Mouse (Mus musculus) embryo, embryonic 11.5 days (tissue): ENCODE data around the gene Mapre3.

Experiments
- DNase-seq: peaks from one replicate; pipeline ENCODE4 v3.0.0-alpha.2; 2012; ENCODE audit warnings: low read depth, low spot score

Gene Mapre3

DNA sequence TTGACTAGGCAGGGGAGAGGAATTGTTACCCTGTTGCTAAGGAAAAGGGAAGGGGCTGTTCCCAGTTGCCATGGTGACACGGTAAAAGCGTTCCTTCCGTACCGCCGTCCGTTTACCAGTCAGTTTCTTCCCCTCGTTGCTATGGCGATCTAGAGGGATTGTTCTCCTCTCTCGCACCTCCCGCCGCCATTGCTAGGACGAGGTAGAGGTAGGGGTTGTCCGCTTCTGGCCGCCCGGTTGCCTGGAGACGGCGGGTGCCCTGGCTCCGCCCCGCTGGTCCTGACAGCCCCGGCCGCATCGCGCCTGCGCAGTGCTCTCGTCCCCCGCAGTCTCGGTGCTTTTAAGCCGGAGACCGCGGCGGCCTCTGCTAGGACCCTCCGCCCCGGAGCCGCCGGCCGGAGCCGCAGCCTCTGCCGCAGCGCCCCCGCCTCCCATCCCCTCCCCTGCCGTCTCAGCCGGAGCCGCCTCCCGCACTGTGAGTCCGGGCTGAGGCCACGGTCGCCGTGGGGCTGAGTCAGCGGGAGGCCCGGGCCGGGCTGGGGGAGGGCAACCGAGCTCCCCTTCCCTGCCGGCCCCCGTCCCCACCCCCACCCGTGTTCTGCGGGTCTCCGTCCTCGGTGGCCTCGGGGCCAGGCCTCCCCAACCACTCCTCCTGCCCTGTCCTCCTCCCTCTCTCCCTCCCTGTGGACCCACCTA is at the start of gene Mapre3:
Gene Mapre3 (plus strand): TSS at position 218 of the 696 bp plus-strand sequence.
- DNase-seq: peak; percentile 89

DNA sequence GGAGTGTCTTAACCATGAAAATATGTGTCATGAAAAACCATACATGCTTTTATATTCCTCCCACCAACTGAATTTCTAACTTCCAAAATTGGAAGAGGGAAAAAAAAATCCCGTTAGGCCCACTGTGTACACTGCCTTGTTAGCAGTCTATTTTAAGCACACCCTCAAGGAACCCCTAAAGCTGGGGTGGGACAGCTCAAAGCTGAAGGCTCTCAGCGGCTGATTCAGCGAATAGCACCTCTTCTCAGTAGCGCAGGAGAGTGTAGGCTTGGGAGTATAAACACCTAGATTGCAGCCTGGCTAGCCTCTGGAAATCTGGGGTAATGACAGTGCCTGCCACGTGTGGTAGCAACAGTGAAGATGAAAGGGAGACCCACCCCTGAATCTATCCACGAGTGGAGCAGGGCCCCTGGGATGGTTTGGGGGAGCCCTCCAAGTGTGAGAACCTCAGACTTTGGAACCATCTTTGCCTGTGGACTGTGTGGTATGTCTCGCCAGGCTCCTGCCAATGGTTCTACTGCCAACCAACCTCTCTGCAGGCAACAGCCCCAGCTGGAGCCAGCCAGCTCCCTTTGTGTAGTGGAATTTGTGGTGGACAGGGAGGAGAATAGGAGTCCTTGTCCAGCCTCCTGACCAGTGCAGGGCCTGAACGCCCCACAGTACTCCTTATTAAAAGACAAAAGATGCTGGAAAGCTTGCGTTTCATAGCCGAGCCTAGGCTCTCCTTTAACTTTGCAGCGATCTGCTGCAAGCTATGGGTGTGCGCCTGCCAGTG is 48.7 kb upstream of the Mapre3 start:
- DNase-seq: no peak

DNA sequence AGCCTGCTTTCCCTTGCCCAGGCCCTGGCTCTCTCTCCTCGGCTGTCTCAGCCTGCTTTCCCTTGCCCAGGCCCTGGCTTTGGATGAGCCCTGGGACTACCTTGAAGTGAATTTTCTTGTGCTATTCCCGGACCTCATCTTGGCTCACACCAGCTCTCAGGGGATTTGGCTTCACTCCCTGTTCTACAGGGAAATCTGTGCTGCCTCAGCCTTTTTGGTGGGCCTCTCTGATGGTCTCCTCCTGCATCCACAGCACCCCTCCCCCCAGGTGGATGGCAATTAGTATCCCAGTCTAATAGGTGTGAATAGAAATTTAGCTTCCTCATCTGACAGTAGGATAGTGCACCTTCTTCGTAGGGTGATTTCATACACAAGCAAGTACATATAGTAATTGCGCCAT is 46.4 kb upstream of the Mapre3 start:
- DNase-seq: no peak

DNA sequence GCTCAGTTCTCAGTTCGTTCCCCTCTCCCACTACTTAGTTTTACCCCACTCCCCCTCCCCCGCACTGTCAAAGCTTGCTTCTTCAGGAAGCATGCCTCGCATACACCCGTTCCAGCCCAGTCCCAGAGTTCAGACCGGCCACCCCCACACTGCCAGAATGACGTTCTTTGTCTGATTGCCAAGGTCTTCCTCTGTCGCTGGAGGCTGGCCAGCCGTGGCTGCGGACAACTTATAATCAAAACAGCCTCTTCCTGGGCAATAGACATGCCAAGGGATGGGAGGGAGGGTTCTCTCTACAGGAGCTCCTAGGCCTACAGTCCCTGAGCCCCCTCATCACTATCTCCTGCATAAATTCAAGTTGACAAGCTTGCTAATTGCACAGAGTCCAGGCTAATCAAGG is 45.8 kb upstream of the Mapre3 start:
- DNase-seq: peak; percentile 17

DNA sequence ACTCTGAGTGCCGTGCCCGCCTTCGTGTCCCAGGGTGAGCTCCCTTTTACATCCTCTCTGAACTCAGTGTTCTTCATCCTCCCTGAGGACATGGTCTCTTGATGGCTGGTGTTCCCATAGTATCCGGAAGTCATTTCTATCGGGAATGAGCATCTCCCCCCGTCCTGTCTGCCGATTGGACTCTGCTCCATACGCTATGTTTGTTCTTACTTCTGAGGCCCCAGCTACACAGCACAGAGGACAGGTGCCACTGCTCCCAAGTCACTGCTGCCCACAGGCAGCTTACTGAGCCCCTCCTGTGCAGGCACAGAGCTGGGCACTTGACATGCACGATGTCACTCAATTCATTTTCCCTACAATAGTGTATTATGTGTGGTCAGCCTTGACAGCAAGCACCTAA is 45.4 kb upstream of the Mapre3 start:
- DNase-seq: no peak

DNA sequence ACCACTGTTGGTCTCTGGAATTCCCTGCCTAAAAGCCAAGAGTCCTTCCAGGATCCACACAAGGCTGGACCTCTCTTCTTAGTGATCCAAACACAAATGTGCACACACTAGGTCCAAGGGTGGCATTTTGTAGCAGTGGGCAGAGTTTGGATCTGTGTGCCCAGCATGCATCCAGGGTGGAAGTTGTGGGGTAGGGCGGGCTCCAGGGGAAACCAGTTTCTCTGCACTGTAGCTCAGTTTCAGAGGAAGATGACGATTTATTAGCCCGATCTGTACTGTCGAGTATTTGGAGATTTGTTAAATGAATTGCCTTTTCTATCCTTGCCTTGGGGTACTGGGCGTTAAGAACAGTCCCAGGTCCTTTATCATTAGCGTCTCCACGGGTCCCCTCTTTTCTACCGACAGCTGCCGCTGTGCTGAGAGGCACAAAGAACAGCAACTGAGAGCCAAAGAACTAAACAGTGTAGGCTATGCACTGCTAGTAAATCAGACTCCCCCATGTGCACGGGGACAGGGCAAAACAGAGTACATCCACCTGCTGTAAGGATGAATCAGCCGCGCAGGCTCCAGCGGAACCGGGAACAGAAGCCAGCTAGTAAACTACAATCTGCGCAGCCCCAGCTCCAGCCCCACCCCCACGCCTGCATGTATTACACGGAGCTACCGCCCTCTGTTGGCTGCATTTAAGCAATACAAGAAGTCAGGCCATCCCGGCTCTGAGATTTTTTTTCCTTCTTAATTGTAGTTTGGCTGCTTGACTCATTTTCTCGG is 39.7 kb upstream of the Mapre3 start:
- peak; percentile 78 for DNase-seq

DNA sequence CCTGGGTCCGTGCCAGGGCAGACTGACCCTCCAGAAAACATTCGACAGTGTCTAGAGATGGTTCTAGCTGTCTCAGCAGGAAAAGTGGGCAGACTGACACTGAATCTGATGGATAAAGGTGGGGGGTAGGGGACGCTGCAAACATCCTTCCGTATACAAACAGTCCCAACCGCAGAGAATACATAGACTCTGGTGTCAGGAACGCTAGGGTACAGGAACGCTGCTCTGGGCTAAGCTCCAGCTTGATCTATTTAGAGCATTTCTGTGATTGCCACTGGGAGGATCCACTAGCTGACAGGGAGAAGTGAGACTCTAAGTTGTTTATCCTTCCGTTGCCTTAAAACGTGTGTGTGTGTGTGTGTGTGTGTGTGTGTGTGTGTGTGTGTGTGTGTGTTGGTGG is 33.7 kb upstream of the Mapre3 start:
- DNase-seq: no peak

DNA sequence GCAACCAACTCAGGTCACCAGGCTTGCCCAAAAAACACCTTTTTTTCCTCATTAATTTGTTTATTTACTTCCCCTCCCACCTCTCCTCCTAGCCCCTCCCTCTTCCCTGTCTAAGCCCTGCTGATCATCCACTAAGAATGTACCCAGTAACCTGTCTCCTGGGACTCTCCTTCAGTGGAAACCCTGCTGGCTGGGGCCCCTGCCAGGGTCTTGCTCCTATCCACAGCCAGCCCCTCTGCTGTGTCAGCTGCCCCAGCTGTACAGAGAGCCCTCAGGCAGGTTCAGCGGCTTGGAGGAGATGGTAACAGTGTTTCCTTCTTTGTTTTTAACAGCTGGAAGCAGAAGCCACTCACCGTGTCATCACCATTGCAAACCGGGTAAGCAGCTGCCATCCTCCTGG is 33.3 kb upstream of the Mapre3 start:
- no peak for DNase-seq

DNA sequence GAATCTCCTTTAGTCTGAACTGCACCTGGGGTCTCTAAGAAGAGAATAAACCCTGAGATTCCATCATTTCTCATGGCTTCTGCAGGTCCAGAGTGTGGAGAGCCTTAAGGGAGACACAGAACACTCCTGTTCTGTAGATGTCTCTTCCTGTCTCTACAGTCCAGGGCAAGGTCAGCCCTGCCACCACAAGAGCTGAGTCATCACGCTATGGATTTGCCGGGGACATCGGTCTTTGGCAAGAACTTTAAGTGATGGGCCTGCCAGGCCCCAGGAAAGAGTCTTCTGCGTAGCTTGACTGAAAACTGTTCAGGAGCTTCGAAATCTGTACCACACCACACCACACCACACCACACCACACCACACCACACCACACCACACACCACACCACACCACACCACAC is 27.1 kb upstream of the Mapre3 start:
- no peak for DNase-seq

DNA sequence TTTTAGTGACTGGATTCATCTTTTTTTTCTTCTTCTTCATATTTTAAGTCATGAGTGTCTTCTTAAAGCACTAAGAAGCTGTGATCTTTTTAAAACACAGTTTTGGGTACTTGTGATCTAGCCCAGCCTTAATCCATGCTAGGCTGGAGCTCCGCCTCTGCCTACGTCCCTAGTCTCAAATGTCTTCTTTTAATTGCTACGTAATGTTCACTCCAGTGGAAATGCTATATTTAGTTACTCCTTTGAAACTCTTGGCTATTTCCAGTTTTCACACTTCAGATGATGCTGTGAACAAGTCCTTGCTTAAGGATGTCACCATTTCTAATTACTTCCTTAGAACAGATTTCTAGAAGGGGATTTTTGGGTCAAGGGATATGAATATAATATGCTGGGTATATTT is 24.4 kb upstream of the Mapre3 start:
- no peak for DNase-seq

DNA sequence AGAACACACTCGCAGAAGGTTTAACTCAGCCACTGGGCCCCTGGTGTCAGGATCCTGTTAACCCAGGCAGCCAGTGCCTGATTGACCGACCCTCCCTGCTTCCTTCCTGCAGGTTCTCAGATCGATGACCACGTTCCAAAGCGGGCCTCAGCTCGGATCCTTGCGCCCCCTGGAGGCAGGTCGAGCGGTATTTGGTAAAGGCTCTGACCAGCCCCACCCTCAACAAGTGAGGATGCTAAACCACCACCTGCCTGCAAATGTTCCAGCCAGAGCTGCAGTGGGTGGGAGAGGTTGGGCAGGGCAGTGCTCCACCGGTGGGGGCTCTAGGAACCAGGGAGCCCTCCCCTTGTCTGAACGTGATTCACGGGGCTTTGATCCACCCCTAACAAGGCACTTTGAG is 18.3 kb upstream of the Mapre3 start:
- peak; percentile 61 for DNase-seq

DNA sequence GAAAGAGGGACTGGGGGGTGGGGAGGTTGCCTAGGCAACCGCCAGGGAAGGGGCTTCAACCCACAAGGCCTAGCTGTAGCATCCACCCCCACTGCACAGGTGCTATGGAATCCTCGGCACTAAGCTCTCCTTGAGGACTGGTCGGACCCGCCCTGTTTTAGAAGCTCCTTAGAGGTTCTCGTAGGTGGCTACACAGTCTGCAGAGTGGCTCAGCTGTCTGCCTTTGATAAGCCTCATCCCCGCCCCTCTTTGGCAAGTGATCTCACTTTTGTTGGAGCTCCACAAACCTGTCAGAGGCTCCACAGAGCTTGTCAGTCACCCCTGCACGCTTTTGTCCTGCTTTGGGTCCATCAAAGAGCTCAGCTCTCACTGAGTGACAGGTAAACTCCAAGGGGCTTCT is 17.0 kb upstream of the Mapre3 start:
- no peak for DNase-seq

DNA sequence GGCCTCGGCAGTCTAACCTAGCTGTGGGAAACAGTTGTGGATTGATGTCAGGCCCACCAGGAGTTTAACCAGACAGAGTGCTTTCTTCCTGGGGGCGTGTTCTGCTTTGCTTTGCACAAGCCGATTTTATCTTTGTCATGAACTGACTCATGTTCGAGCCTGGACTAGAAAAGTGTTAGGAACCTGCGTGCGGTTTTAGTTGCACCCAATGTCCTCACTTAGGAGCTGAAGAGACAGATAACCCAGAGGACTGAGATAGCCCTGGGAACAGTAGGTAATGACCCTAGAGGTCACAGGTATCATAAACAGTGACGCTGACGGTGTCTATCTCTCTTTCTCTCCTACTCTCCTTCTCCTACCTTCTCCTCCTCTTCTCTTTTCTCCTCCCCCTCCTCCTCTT is 16.5 kb upstream of the Mapre3 start:
- no peak for DNase-seq

DNA sequence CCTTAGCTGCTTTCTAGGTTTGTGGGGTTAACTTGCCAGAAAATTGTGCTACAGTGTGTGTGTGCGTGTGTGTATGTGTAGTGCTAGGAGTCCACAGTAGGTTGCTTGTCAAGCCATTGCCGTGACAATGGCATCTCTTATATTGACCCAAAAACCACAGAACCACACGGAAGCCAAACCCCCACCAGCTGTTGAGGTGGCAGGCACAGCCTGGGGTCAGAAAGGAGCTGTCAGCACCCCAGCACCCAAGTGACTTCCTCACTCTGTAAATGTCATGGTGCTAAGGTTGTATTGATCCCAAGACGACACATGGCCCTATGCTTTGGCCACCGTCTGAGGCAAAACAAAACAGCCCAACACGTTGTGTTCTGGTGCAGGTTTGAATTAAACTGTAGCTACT is 15.5 kb upstream of the Mapre3 start:
- no peak for DNase-seq

DNA sequence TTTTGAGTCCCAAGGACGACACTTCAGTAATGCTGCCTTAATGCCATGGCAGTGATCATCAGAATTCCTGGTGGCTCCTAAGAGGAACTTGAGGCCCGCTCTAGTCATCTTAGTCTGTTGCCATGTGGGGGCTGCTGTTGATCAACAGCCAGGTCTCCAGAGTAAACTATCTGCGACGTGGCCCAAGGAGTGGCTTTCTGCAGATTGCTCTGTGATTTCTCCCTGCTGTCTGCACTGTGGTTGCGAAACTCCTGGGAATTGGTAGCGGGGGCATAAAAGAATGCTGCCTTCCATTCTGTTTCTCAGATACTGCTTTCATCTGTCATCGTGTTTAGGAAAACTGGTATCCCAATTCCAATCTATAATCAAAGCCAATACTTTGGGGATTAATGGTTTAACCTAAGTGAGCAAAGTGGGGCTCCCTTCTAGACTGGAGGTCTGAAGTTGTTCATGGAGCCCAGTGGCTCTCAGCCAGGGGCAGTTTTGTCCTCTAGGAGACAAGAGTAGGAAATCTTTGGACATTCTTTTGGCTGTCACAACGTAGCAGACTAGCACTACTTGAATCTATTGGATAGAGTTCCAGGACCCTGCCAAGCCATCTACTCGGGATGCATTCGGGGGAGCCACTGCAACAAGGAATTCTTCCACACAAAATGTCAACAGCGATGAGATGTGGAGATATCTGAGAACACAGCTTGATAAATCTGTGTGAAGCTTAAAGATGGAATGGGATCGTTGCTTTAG is 11.5 kb upstream of the Mapre3 start:
- no peak for DNase-seq

DNA sequence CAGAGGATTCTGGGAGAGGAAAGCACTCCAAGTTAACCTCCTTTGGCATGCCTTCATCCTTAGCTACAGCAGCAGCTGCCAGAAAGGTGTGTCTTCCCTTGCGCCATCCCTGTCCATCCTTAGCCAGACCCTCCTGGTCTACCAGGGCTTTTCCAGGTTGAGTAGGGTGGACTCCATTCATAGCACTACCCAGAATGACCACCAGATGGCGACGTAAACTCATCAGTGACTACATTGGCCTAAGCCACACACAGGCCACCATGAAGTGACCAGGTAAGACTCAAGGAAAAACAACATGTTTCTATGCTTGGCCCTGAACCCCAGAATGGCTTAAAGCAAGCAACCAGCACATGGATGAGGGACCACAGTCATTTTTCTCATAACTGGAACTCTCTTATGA is 8.3 kb upstream of the Mapre3 start:
- DNase-seq: peak; percentile 81

DNA sequence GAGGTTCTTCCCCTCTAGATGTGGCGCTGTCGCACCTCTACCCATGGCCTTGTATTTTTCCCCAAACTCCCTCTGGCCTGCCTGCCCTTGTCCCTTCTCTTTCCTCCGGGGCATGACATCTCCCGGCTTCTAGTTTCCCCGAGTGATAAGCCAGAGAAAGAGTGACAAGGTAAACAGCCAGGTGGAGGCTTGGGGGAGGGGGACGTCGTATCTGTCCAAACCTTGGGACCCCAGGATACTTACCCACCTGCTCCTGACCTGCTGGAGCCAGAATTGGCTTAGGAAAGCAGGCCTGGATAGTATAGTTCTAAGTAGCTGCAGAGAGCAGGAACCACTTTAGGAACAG is 652 bp downstream of the Mapre3 start:
- DNase-seq: no peak

DNA sequence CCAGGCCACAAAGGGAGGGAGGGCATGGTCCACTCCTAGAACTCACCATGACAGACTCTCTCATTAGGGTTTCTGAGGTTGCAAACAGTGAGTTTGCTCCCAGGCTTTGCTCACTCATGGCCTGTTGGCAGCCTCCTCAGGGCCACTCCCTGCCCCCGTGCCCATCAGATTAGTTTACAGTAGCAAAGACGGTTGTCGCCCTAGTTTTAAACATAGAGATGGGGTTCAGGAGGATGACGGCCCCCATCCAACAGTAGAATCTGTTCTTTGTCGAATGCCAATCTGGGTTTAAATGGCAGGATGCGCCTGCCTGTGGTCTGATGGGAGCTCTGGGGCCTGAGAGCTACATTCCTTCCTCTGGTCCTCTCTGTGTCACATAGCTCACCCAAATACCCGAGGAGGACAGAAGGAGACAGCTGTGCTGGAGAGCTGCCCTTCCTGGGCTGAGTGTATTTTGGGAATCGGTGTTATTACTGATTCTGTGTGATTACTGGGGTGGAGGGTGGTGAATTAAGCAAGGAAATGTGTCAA is 1.9 kb downstream of the Mapre3 start:
- DNase-seq: no peak

DNA sequence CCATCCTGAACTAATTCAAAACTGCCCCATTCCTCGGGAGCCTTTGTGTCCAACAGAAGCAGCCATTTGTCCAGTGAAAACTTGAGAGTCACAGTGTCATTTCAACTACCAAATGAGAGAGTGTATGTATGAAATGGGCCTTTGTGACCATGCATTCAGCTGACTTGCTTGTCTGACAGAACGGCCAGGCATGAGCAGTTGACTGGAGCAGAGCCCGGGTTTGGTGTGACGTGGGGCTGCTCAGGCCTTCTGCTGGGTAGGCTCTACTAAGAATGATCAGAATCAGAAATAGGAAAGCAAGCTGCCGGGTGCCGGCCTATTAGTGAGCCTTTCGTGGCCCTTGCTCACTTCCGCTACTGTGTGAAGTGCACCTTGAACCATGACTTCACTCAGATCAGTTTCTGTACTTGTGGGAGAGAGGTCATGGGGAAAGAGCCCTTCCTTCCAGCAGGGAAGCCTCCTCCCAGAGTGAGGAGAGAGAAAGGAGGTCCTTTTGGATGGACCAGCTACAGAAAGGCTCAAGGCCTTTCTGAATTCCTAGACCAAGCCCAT is 4.4 kb downstream of the Mapre3 start:
- DNase-seq: no peak

DNA sequence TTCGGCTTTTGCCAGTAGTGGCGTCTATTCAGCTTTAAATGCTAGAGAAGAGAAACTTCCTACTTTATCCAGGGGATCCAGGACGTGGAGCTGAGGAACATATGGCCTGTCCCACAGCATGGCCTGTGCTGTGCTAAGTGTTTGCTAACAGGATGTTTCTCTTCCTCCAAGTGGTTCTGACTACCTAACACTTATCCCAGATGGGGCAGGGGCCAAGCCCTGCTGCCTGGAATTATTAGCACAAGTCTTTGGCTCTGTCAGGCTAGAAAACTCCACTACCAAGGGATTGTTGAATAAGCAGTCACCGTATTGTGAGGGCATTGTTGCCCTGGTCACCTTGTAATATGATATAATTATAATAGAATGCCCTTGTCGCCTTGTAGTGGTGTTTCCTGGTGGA is 8.2 kb downstream of the Mapre3 start:
- DNase-seq: no peak

DNA sequence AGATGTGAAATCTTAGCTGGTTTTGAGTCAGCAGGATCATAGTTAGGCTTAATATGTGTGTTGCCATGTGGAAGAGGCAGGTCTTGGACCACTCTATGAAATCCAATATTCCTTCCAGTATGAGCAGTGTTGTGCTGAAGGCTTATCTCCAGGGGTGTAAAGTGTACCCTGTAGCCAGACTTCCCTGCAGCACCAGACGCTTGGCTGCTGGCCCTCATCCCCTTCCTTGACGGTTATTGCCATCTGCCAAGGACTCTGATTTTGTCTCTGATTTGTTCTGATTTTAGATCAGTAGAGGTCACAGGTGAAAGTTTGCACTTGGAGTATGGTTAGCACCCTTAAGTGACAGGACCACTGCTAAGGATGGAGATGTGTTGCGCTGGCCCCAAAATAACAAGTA is 8.7 kb downstream of the Mapre3 start:
- no peak for DNase-seq
